Mouse (Mus musculus): ENCODE measurements around the gene Mfap3. TPM values are rescaled to one million over a fixed set of nuclear protein-coding genes. Genes with fewer than 3 reads are reported as not detected.

Gene Mfap3
- polyA plus RNA-seq, 2 experiments = 5.4 to 11.7 TPM

DNA sequence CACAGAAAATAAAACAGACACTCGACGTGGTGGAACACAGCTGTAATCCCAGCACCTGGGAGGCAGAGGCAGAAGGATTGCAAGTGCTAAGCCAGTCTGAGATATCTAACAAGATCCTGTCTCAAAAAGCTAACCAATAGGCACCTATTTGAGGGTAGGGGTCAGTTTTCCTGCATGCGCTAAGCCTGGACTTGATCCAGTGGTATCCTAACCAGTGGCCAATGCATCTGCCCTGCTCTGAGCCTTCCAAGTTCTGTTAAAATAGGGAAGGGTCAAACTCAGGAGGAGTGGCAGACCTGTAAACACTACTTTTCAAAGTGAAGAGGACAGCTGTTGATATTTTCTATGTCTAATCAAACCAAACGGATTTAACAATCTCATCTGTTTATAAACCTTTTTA lies 13.8 kb downstream of the Mfap3 start:
- ATAC-seq (ENCODE audit: insufficient read depth) = no peak
- H3K4me3 ChIP-seq (ENCODE audit: insufficient read depth in 1 of 2, low read depth in 2 of 2, low read length in 2 of 2) = no peak overlapping the region
- no peaks in the 10 kb centered on the region; the same call in 1 of the 2 replicates for H3K36me3 ChIP-seq (replicated peaks; ENCODE audit: control insufficient read depth, insufficient read depth, low read depth)
- no peak overlapping the region for H3K27ac ChIP-seq
- H3K9ac ChIP-seq (replicated peaks) = no peak overlapping the region
- H3K4me1 ChIP-seq (replicated peaks; ENCODE audit: control insufficient read depth in 2 of 2, insufficient read depth in 2 of 2, low read length in 1 of 2) = no peaks in the 10 kb centered on the region
- DNase-seq (ENCODE audit: low read depth in 3 of 3, low spot score in 3 of 3) = no peak
- TF ChIP-seq EP300 (IDR thresholded peaks at IDR 0.05; ENCODE audit: low read depth) = no peak
- no peak for TF ChIP-seq CTCF (IDR thresholded peaks at IDR 0.05; ENCODE audit: low read depth)
- no peak overlapping the region for H3K4me2 ChIP-seq (ENCODE audit: low read depth)
- WGBS (ENCODE audit: insufficient replicate concordance) = 79% methylated on average over 4 of the region's 4 CpGs
- H3K9me3 ChIP-seq (ENCODE audit: control insufficient read depth, low read length) = no peaks in the 10 kb centered on the region
- H3K27me3 ChIP-seq (ENCODE audit: control insufficient read depth, insufficient read depth, low read length) = no peaks in the 10 kb centered on the region

DNA sequence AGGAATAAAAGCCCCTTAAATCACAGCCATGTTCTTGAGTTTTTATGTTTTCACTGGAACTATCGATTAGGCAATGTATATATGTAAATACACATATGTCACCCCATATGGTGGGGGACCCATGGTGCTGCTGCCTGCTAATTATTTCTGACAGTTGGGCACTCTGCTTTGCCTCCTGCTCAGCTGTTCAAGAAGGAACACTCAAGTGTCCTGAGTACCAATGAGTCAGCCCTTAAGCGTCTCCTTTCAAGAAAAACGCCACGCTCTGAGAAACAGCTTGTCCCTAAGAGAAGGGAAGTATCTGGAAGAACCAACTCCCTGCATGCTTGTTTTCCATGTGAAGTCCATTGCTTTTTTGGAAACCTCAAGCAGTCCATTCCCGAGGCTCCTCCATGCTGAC lies 17.4 kb downstream of the Mfap3 start:
- no peak for TF ChIP-seq CTCF (IDR thresholded peaks at IDR 0.05; ENCODE audit: low read depth)
- no peak for TF ChIP-seq EP300 (IDR thresholded peaks at IDR 0.05; ENCODE audit: low read depth)
- 81% methylated on average over 5 of the region's 5 CpGs for WGBS (ENCODE audit: insufficient replicate concordance)
- Histone ChIP-seq H3K36me3 (replicated peaks; ENCODE audit: control insufficient read depth, insufficient read depth, low read depth) (no peaks in the 10 kb centered on the region), H3K27me3 (ENCODE audit: control insufficient read depth, insufficient read depth, low read length) (no peaks in the 10 kb centered on the region), H3K27ac (no peak overlapping the region), H3K4me2 (ENCODE audit: low read depth) (no peak overlapping the region), H3K9me3 (ENCODE audit: control insufficient read depth, low read length) (no peaks in the 10 kb centered on the region), H3K9ac (replicated peaks) (no peak overlapping the region), H3K4me3 (ENCODE audit: insufficient read depth in 1 of 2, low read depth in 2 of 2, low read length in 2 of 2) (no peak overlapping the region), H3K4me1 (replicated peaks; ENCODE audit: control insufficient read depth in 2 of 2, insufficient read depth in 2 of 2, low read length in 1 of 2) (no peaks in the 10 kb centered on the region)
- no peak for DNase-seq (ENCODE audit: low read depth in 3 of 3, low spot score in 3 of 3)
- no peak for ATAC-seq (ENCODE audit: insufficient read depth)

DNA sequence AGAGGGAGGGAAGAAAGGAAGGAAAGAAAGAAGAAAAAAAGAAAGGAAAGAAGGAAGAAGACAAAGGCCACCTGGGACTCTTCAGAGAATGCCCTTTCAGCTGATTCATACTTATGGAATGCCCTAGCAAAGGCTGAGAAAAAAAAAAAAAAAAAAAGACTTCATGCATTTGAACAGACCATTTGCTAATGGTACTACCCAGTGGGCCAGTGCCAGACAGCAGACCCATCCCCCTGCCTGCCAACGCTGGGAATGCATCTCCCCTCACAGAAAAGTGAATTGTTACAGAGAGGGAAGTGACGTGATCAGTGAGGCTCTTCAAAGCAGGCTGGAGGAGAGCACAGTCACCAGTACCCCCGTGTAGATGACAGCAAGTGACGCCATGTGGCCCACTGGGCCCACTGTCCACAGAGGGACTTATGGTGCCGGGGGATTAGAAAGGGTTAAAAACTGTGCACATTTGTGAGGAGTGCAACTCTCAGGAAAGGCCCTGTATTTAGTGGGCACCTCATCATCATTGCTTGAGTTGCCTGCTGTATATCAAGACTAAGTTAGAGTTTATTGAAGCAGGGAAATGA lies 21.5 kb downstream of the Mfap3 start:
- no peak for DNase-seq (ENCODE audit: low read depth in 3 of 3, low spot score in 3 of 3)
- Histone ChIP-seq H3K27ac (no peak overlapping the region), H3K4me1 (replicated peaks; ENCODE audit: control insufficient read depth in 2 of 2, insufficient read depth in 2 of 2, low read length in 1 of 2) (no peaks in the 10 kb centered on the region), H3K36me3 (replicated peaks; ENCODE audit: control insufficient read depth, insufficient read depth, low read depth) (no peaks in the 10 kb centered on the region), H3K9ac (replicated peaks) (no peak overlapping the region), H3K9me3 (ENCODE audit: control insufficient read depth, low read length) (no peaks in the 10 kb centered on the region), H3K4me2 (ENCODE audit: low read depth) (no peak overlapping the region), H3K4me3 (ENCODE audit: insufficient read depth in 1 of 2, low read depth in 2 of 2, low read length in 2 of 2) (no peak overlapping the region), H3K27me3 (ENCODE audit: control insufficient read depth, insufficient read depth, low read length) (no peaks in the 10 kb centered on the region)
- ATAC-seq (ENCODE audit: insufficient read depth) = no peak
- WGBS (ENCODE audit: insufficient replicate concordance) = 63% methylated on average over 5 of the region's 5 CpGs
- TF ChIP-seq EP300 (IDR thresholded peaks at IDR 0.05; ENCODE audit: low read depth) (no peak), CTCF (IDR thresholded peaks at IDR 0.05; ENCODE audit: low read depth) (no peak)

DNA sequence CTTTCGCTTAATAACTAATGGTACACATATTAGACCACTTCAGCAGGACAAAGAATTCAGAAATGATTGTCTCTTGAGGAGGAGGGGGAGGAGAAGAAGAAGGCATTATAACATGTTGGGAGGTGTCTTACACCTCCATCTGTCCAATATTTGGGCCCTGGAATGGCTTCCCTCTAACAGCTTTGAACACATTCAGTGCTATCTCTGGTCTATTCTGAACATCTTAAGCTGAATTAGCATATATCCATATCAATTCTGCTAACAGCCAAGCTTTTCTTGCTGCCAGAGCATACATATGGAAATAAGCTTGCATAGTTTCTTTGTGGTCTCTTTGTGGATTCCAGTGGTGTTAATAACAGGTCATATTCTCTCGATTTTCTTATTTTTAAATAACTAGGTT lies 22.2 kb downstream of the Mfap3 start:
- WGBS (ENCODE audit: insufficient replicate concordance) = 68% methylated on average over 2 of the region's 2 CpGs
- no peak for TF ChIP-seq EP300 (IDR thresholded peaks at IDR 0.05; ENCODE audit: low read depth)
- TF ChIP-seq CTCF (IDR thresholded peaks at IDR 0.05; ENCODE audit: low read depth) = no peak
- ATAC-seq (ENCODE audit: insufficient read depth) (no peak), DNase-seq (ENCODE audit: low read depth in 3 of 3, low spot score in 3 of 3) (no peak)
- H3K27me3 ChIP-seq (ENCODE audit: control insufficient read depth, insufficient read depth, low read length) = no peaks in the 10 kb centered on the region
- H3K36me3 ChIP-seq (replicated peaks; ENCODE audit: control insufficient read depth, insufficient read depth, low read depth) = no peaks in the 10 kb centered on the region
- no peaks in the 10 kb centered on the region for H3K9me3 ChIP-seq (ENCODE audit: control insufficient read depth, low read length)
- H3K4me3 ChIP-seq (ENCODE audit: insufficient read depth in 1 of 2, low read depth in 2 of 2, low read length in 2 of 2) = no peak overlapping the region
- no peak overlapping the region for H3K4me2 ChIP-seq (ENCODE audit: low read depth)
- no peak overlapping the region for H3K9ac ChIP-seq (replicated peaks)
- no peaks in the 10 kb centered on the region for H3K4me1 ChIP-seq (replicated peaks; ENCODE audit: control insufficient read depth in 2 of 2, insufficient read depth in 2 of 2, low read length in 1 of 2)
- no peak overlapping the region for H3K27ac ChIP-seq

DNA sequence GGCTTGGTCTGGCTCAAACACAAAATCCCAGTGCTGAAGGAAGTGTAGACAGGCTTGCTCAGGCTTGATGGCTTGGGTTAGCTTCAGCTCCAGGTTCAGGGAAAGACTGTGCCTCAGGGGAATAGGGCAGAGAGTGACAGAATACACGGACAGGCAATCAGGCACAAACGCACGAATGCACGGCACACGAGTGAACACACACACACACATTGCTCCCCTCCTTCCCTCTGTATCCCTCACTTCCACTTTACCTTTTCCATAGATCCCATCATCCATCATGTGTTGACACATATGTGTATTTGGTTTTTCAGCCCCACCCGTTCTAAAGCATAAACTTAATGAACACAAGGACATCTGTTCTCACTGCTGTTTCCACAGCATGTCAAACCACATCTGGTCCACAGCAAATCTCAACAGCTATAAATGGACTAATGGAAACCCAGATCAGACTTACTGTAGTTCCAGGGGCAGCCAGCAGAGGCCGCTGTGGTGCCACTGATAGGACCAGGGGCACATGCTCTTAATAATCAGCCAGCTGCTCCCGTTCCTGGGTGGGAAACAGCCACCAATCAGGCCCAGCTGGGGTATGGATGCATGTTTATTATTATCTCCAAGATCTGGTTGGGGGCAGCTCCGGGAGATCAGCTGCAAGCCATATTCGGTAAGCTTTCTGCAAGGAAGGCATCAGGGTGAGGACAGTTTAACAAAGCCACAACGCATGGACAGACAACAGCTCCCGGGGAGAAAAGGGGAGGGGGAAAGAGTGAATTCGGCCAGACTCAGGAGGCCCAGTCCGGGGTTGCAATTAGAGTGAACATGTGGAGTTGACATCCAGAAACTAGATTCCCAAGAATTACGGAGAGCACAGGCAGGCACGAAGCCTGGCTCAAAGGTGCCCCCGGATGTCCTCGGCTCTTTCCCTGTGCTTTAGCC lies 30.4 kb downstream of the Mfap3 start:
- no peaks in the 10 kb centered on the region; a peak in 1 of 4 replicates for H3K4me1 ChIP-seq (replicated peaks; ENCODE audit: control insufficient read depth in 2 of 2, insufficient read depth in 2 of 2, low read length in 1 of 2)
- ATAC-seq (ENCODE audit: insufficient read depth) (0 out of 2 replicates have a peak, but pooled peaks have one; percentile 26), DNase-seq (ENCODE audit: low read depth in 3 of 3, low spot score in 3 of 3) (peak; percentile 27 to 47 (median 28))
- H3K36me3 ChIP-seq (replicated peaks; ENCODE audit: control insufficient read depth, insufficient read depth, low read depth) = no peaks in the 10 kb centered on the region
- no peak overlapping the region for H3K4me2 ChIP-seq (ENCODE audit: low read depth)
- 42% methylated on average over 18 of the region's 18 CpGs for WGBS (ENCODE audit: insufficient replicate concordance)
- no peak overlapping the region for H3K9ac ChIP-seq (replicated peaks)
- no peak overlapping the region for H3K27ac ChIP-seq
- no peaks in the 10 kb centered on the region for H3K9me3 ChIP-seq (ENCODE audit: control insufficient read depth, low read length)
- no peaks in the 10 kb centered on the region for H3K27me3 ChIP-seq (ENCODE audit: control insufficient read depth, insufficient read depth, low read length)
- no peak overlapping the region for H3K4me3 ChIP-seq (ENCODE audit: insufficient read depth in 1 of 2, low read depth in 2 of 2, low read length in 2 of 2)
- TF ChIP-seq EP300 (IDR thresholded peaks at IDR 0.05; ENCODE audit: low read depth) = no peak
- TF ChIP-seq CTCF (IDR thresholded peaks at IDR 0.05; ENCODE audit: low read depth) = peak; percentile 98

Data from liver, embryonic 14.5 days (tissue).